Mouse (Mus musculus): Measurements from ENCODE around the gene Ssu72.
"Not testable (repeated sequence)": the region's sequence is repeated elsewhere in the genome, so short reads cannot be mapped to it uniquely, and the experiment has no call there.

The Ssu72 gene

GRCm38 (mm10) chr4:155703425-155703929 lies 1.1 kb upstream of the Ssu72 start:
- DNase-seq: no peak

GRCm38 (mm10) chr4:155705592-155705929 lies 961 bp downstream of the Ssu72 start:
- DNase-seq: no peak

GRCm38 (mm10) chr4:155708582-155708981 lies 4.0 kb downstream of the Ssu72 start:
- no peak for DNase-seq

GRCm38 (mm10) chr4:155708988-155709387 lies 4.4 kb downstream of the Ssu72 start:
- DNase-seq: no peak

- no peak for DNase-seq
Observed at GRCm38 (mm10) chr4:155710521-155711252, 6.1 kb downstream of the Ssu72 start.

GRCm38 (mm10) chr4:155721668-155722083 lies 17.1 kb downstream of the Ssu72 start:
- peak; percentile 58 to 64 for DNase-seq

GRCm38 (mm10) chr4:155727993-155728392 lies 23.4 kb downstream of the Ssu72 start:
- no peak for DNase-seq

GRCm38 (mm10) chr4:155733267-155733666 lies 28.7 kb downstream of the Ssu72 start:
- no peak for DNase-seq

GRCm38 (mm10) chr4:155734350-155734941 lies 29.8 kb downstream of the Ssu72 start, which contains the start of gene Tmem240:
TSS of gene Tmem240 (plus strand) at chr4:155734800.
- DNase-seq: peak; percentile 51 to 53

- peak; percentile 45 to 46 for DNase-seq
Observed at GRCm38 (mm10) chr4:155734951-155735702, 30.5 kb downstream of the Ssu72 start.

- DNase-seq: peak; percentile 10 to 11
Observed at GRCm38 (mm10) chr4:155735788-155736187, 31.2 kb downstream of the Ssu72 start.

GRCm38 (mm10) chr4:155736421-155736820 lies 31.8 kb downstream of the Ssu72 start:
- DNase-seq: no peak

- no peak for DNase-seq
Observed at GRCm38 (mm10) chr4:155738262-155738661, 33.7 kb downstream of the Ssu72 start.

- DNase-seq: no peak
Observed at GRCm38 (mm10) chr4:155739152-155739551, 34.6 kb downstream of the Ssu72 start.

- no peak for DNase-seq
Observed at GRCm38 (mm10) chr4:155739741-155740636, 35.4 kb downstream of the Ssu72 start.

GRCm38 (mm10) chr4:155740681-155741080 lies 36.1 kb downstream of the Ssu72 start:
- DNase-seq: not testable (repeated sequence)

GRCm38 (mm10) chr4:155742684-155743083 lies 38.1 kb downstream of the Ssu72 start:
- DNase-seq: no peak

GRCm38 (mm10) chr4:155744474-155744873 lies 39.9 kb downstream of the Ssu72 start:
- no peak for DNase-seq

GRCm38 (mm10) chr4:155745136-155745535 lies 40.5 kb downstream of the Ssu72 start:
- no peak for DNase-seq

- no peak for DNase-seq
Observed at GRCm38 (mm10) chr4:155746036-155746548, 41.5 kb downstream of the Ssu72 start.

- no peak for DNase-seq
Observed at GRCm38 (mm10) chr4:155746575-155747490, 42.2 kb downstream of the Ssu72 start.
